Mouse (Mus musculus): ENCODE results near the gene Kmt2e. TPM values are rescaled to one million over a fixed set of nuclear protein-coding genes. Genes with fewer than 3 reads are reported as not detected.
A peak's percentile ranks its signal among the peaks of the same experiment; 100 is the strongest.
"Not testable (repeated sequence)": the region's sequence is repeated elsewhere in the genome, so short reads cannot be mapped to it uniquely, and the experiment has no call there.

Gene Kmt2e
- total RNA-seq, 2 experiments from 2014 or later, result 122 to 184 TPM

DNA sequence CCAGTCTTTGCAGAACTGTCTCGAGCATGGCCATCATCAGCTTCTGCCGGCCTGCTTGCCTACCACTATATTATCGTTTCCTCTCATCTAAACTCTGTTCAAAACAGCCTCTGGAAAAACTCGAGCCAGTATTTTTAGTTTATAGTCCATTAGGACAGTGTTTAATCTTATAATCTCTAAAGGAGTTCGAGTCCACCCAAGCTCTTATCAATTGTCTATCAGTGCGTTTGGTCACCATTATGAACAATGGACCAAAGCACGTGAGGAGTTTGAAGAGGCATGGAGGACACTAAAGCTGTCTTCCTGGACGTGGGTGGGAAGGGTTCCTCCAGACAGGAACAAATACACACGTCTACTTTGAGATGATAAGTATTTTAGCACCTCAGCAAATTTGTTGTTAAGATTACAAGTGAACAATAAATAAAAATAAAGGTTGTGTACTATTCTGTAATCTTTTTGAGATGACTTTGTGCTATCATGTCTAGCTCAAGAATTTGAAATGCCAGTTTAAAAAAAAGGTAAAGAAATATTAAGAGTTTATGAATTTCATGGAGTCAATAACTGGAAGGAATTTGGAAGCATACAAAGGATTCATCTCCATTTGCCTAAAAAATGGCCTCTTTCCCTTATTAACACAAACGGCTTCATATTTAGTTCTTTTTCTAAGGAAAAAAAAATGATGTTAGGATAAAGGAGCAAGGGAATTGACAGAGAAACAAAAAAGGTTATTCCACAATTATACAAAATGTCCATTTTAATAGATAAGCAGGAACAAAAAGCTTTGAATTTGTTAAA, 3.0 kb upstream of the Kmt2e start:
- ATAC-seq (replicated peaks; ENCODE audit: low FRiP score, poor library complexity, severe bottlenecking), result no peak

DNA sequence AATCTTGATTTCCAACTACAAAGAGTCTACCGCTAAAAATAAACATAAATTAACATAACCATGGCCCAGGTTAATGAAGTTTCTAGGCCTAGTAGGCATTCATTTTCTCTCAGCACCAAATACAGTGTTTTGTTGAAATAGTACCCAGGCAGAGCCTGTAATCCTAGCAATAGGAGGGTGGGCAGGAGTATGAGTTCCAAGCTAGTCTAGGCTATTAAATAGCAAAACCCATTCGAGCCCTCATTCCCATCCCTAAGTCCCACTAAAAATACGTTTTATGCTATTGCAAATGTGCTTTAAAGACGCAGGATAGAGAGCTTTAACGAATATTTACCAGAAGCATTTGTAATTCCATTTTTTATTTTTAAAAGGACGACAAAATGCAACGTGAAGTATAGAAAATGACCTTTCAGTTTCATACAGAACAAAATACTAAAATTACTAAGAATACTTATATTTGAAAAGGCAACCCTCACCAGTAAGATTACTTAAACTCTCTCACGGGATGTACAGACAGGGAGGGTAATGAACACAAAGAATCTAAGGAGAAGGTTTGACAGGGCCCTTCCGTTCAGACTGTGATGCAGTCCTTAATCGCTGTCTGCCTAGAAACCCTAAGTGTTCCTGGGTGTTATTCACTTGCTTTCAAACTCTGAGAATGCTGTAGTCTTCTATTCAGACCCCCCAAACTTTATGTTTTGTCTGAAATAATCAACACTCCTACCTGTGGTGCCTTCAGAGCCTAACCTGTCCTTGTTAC, 2.1 kb upstream of the Kmt2e start:
- no peak for ATAC-seq (replicated peaks; ENCODE audit: low FRiP score, poor library complexity, severe bottlenecking)

DNA sequence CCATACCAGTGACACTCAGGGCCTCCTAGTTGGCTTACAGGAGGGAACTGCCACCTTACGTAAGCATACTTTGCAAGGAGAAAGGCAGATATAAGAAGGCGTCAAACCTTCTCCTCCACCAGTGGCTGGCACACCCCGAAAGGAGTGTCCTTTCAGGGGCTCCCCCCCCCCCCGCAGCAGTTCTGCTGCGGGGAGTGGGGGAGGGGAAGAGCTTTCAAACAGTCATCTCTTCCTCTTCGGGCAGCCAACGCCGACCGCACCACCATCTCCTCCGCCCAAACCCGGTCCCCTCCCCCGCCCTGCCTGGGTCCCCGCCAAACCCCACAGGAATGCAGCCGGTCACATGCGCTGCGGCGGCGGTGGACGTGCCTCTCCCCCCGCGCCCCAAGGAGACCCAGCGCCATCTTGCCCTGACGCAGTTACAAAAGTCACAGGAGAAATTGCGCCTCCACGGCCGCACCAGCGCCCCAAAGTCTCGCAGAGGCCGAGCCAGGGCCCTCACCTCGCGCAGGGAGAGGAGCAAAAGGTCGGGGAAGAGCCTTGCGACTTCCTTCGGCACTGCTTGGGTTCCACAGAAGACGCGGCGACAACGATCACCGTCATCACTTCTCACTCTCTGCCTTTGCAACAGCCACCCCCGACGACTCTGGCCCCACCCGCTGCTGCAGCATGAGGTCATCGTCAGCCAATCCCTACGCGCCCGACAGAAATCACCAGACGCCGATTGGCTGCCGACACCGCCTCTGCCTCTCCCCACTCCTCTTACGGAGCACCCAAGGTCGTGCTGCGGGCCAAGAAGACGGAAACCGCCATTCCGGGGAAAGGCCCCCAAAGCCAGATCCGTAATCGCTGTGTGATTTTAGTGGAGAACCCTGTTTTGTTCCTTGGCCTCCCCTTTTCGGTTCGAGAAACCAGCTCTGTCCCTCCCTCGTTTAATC, 1.3 kb upstream of the Kmt2e start:
- peak; percentile 79 for ATAC-seq (replicated peaks; ENCODE audit: low FRiP score, poor library complexity, severe bottlenecking)

DNA sequence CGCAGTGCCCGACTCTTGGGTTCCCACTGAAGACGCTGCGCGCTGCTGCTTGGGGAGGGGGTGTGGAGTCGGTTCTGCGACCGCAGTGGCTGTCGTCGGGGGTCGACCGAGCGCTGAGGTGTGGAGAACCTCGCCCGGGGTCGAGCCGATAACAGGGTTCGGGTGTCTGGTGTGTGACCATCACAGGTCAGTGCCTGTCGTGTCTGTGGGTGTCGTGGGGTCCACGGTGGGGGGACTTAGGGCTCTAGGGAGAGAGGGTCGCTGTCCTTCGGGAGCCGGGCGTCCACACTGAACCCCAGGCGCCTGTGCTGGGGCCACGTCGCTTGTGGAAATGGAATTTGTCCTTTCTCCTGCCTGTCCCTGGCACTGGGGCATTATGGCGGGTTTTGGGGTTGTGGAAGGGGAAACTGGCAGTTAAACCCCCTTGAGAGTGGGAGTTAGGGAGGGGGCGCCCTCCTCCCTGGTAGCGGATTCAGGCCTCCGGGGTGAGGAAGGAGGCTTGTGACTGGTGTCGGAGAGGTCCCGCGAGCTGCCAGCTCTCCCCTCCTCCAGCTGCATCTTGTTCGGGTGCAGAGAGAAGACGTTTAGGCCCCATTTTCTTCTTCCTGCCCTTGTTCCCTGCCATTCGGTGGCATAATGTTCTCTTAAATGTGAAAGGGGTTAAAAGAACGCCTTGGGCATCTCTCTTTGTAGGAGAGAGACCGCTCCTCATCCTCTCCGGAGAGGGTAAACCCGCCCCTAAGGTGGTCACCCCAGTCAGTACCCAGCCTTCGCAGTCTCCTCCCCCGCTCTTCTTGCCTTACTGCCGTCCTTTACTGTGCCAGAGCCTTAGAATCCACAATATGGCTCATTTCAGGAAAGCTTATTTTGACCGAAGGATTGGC, 599 bp downstream of the Kmt2e start:
- ATAC-seq (replicated peaks; ENCODE audit: low FRiP score, poor library complexity, severe bottlenecking), result peak; percentile 32; the same call in 1 of the 2 replicates

DNA sequence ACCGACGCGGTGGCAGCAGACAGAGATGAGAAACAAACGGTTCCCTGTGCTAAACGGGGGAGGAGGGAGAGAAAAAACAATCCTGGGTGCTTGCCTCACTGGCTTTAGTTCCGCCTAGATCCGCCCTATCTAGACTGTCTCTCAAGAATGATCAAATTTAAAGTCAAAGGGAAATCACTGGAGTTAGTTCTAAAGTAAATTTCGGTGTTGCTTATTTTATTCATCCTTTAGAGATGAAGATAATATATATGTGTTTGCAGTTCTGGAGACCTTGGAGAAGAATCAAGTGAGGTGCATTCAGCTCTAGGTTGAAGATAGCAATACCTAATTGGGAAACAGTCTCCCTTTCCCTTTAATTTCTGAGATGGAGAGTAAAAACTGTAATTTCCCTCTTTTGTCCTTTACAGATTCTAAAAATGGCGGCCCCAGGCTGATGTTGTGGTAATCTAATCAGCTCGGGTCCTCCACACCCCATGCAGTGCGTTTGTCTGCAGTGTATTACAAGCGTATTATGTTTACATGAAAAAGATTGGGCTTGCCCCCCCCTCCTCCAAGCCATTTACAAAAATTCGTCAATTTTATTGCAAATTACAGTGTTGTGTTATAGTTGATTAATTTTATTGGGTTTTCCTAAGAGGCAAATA, 1.4 kb downstream of the Kmt2e start:
- no peak for ATAC-seq (replicated peaks; ENCODE audit: low FRiP score, poor library complexity, severe bottlenecking)

DNA sequence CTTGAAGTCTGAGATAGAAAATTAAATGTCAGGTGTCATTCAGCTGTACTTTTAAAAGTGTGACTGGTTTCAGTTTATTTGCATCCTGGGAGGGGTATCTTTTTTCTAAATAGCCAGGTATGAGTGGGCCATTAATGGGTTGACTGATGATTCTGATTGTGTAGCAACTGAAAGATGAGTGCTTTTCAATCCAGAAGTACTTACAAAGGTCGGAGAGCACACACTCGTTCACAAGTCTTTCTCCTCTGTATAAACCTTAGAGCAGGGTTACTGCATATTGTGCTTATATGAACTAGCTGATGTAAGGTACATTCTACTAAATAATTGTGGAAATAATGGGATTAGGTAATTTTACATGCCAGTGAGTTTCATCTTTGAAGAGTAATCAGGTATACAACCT, 2.5 kb downstream of the Kmt2e start:
- ATAC-seq (replicated peaks; ENCODE audit: low FRiP score, poor library complexity, severe bottlenecking), result no peak

DNA sequence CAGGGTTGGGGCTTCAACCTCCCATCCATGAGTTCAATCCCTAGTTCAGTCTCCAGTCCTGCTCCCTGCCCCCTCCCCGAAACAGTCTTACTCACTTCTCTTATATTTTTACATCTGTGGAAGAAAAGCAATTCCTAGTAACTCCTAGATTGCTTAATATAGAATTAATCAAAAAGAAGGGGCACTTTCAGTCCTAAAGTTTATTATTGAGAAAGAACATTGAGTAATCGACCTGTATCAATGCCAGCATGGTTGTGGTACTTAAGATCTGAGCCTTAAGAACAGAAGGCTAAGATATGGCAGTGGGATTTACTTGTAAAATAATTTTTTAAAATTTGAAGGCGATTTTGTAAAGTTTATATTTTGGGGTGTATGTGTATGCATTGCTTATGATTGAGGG, 5.6 kb downstream of the Kmt2e start:
- no peak for ATAC-seq (replicated peaks; ENCODE audit: low FRiP score, poor library complexity, severe bottlenecking)

DNA sequence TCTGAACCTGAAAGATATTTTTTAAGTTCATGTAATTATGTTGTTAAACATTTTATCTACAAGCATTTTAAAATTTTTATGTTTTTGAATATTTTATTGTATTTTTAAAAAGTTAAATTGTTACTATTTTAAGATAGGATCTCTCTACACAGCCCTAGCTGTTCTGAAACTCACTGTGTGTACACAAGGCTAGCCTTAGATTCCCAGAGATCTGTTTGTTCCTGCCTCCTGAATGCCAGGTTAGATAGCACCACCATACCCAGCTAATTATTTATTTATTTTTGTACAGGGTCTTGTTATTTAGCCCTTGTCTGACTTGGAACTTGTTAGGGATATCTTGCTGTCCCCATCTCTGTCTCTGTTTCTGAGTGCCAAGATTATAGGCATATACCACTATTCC, 6.3 kb downstream of the Kmt2e start:
- ATAC-seq (replicated peaks; ENCODE audit: low FRiP score, poor library complexity, severe bottlenecking), result no peak

DNA sequence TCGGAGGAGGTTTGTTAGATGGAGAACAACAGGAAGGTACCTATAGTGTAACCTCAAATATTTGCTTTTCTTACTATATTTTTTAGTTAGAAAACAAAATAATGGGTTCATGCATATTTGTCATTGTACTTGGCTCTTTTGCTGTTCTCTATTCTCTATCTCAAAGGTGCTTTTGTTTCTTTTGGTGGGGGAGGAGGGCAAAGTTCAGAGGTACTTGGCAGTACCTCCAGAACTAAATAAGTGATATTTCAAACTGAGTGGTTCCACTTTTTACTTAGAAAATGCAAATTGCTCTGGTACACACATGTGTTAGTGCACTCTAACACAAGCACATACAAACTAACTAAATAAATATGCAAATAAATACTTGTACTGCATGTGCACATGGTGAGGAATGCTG, 7.7 kb downstream of the Kmt2e start:
- no peak for ATAC-seq (replicated peaks; ENCODE audit: low FRiP score, poor library complexity, severe bottlenecking)

DNA sequence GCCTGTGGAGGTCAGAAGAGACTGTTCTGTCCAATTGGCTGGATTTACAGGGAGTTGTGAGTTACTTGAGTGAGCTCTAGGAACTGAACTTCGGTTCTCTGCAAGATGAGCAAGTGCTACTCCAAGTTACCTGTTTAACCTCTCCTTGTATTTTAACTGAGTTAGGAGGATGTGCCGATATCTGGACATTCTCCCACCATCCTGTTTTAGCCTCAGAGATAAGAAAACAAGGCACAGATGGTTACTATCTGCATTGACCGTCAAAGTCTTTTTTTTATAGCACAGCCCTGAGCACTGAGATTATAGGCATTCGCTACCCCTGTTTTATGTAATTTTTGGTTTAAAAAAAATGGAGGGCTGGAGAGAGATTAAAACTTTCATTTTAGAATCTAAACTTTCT, 10.2 kb downstream of the Kmt2e start:
- ATAC-seq (replicated peaks; ENCODE audit: low FRiP score, poor library complexity, severe bottlenecking), result 0 out of 2 replicates have a peak, but pooled peaks have one; percentile 10

DNA sequence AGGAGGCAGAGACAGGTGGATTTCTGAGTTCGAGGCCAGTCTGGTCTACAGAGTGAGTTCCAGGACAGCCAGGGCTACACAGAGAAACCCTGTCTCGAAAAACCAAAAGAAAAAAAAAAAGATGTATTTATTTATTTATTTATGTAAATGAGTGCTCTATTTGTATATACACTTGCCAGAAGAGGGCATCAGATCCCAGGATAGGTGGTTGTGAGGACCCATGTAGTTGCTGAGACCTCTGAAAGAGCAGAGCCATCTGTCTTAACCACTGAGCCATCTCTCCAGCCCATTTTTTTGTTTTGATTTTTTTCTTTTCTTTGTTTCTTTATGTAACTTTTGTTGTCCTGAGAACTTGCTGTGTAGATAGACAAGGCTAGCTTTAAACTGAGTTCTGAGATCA, 19.3 kb downstream of the Kmt2e start:
- not testable (repeated sequence) for ATAC-seq (replicated peaks; ENCODE audit: low FRiP score, poor library complexity, severe bottlenecking)

DNA sequence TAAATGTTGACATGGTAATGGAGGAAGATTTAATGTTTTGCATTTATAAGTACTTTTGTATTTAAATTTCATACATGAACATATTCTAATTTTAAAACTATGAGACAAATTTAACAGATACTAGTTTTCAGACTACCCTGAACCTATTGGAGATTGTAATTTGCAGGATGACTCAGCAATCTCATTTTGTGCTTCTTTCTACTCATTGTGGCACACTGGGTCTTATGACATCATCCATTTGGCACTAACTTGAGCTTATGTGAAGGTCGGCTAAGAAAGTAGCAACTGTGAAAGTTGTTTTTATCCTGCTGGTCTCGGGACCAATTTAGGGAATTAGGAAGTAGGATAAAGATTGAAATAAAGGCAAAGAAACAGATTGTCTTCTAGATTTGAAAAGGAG, 27.4 kb downstream of the Kmt2e start:
- ATAC-seq (replicated peaks; ENCODE audit: low FRiP score, poor library complexity, severe bottlenecking), result no peak

DNA sequence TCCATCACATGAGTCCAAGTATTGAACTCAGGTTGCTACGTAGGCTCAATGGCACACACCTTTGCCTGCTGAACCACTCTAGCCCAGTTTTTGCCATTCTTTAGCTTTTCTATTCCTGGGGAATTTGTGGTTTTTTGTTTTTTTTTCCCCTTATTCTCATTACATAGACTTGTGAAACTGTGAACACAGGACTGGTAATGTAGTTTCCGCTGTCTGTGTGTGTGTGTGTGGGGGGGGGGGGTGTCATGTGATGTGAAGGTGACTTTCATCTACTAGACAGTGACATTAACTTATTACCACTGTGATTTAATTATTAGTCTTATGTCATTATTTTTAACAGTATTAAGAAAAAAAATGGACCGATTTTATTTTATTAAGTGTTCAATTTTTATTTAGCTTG, 30.0 kb downstream of the Kmt2e start:
- no peak for ATAC-seq (replicated peaks; ENCODE audit: low FRiP score, poor library complexity, severe bottlenecking)

DNA sequence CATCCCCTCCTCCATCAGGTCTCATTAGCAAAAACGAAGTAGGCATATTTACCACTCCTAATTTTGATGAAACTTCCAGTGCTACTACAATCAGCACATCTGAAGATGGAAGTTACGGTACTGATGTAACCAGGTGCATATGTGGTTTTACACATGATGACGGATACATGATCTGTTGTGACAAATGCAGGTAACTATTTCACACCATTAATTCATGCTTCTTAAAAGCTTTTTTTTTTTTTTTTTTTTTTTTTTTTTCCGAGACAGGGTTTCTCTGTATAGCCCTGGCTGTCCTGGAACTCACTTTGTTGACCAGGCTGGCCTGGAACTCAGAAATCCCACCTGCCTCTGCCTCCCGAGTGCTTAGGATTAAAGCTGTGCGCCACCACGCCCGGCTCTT, 30.5 kb downstream of the Kmt2e start:
- ATAC-seq (replicated peaks; ENCODE audit: low FRiP score, poor library complexity, severe bottlenecking), result no peak

DNA sequence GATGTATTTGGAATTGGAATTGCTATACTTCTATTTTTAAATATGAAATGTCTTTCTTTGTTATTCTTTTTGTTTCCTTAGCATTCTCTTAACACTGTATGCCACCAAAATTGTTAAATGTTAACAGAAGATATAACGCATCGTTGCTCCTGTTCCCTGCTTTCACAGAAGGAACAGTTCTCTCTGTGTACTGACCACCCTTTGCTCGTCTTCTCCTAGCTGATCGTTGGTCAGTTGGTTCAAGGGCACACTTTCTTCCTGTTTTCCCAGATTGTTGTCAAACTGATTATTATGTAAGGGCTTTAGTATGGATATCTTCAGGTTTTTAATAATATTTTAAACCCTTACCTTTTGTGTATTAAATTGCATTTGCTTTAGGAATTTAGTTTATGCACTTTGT, 32.3 kb downstream of the Kmt2e start:
- no peak for ATAC-seq (replicated peaks; ENCODE audit: low FRiP score, poor library complexity, severe bottlenecking)

DNA sequence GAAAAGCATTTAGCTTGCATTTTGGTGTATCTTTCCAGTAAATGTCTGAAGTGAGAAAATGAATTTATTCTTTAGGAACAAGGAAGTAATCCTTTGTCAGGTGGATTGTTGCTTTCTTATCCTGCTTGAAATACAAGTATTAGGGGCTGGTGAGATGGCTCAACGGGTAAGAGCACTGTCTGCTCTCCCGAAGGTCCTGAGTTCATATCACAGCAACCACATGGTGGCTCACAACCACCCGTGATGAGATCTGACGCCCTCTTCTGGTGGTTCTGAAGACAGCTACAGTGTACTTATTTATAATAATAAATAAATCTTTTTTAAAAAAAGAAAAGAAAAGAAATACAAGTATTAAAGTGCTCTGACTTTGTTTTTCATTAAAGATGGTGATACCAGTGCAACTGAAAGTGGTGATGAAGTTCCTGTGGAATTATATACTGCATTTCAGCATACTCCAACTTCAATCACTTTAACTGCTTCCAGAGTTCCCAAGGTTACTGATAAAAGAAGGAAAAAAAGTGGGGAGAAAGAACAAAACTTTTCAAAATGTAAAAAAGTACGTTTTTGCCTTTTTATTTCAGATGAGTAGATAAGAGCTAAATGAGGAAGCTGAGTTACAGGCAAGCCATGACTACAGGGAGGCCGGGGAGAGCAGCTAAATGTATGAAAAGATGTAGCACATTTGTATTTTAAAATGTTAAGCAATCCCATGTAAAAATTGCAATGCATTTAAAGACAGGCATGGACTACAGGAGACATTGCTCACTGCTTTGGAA, 39.0 kb downstream of the Kmt2e start:
- no peak for ATAC-seq (replicated peaks; ENCODE audit: low FRiP score, poor library complexity, severe bottlenecking)

DNA sequence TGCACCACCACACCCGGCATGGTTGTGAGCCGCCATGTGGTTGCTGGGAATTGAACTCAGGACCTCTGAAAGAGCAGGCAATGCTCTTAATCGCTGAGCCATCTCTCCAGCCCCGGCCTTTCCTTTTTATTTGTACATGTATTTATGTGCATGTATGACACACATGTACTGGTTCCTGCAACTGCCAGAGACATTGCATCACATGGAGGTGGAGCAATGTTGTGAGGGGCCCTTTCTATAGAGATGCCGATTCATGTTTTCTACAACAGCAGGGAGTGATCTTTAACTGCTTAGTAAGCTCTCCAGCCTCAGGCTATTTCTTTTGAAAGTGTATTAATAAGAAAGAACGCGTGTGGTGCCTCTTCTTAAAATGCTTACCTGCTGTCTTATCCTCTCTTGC, 49.6 kb downstream of the Kmt2e start:
- ATAC-seq (replicated peaks; ENCODE audit: low FRiP score, poor library complexity, severe bottlenecking), result no peak

DNA sequence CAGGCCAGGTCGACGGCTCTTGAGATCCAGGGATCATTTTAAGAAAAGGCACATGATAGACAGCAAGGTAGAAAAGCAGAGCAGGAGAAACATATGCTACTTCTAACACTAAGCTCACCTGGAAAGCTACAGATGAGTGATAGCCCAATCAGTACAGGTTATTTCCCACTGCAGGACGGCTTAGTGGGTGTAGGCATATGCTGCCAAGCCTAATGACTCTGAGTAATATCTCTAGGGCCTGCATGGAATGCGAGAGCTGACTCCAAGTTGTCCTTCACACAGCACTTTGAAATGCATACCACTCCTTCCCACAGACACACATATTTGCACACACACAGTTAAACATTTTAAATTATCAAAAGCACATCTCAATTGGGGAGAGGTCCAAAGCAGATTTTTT, 55.0 kb downstream of the Kmt2e start:
- 0 out of 2 replicates have a peak, but pooled peaks have one; percentile 30 for ATAC-seq (replicated peaks; ENCODE audit: low FRiP score, poor library complexity, severe bottlenecking)
